Mouse (Mus musculus): Measurements from ENCODE around the gene Gm9887. TPM values are rescaled to one million over a fixed set of nuclear protein-coding genes. Genes with fewer than 3 reads are reported as not detected.

The Gm9887 gene
- total and polyA plus RNA-seq, 3 experiments = 1.7 to 4.9 TPM; not detected in 1

GRCm38 (mm10) chr12:69390000-69390698 lies 17.9 kb upstream of the Gm9887 start:
- peak overlapping the region; percentile 50; the same call in 1 of the 2 replicates for H3K27ac ChIP-seq (ENCODE audit: control insufficient read depth, low read depth, low read length)
- H3K79me2 ChIP-seq (ENCODE audit: control insufficient read depth, insufficient read depth, low read length, poor library complexity) = no peaks in the 10 kb centered on the region
- H3K9me3 ChIP-seq (replicated peaks; ENCODE audit: insufficient read depth, low read length) = no peaks in the 10 kb centered on the region
- peak overlapping the region; percentile 1 to 15 for H3K4me3 ChIP-seq (ENCODE audit: control insufficient read depth in 1 of 2, insufficient read depth in 1 of 2, low read depth in 2 of 2, low read length in 2 of 2)
- TF ChIP-seq CHD1 (IDR thresholded peaks at IDR 0.05; ENCODE audit: low read depth, low read length) (no peak), NELFE (IDR thresholded peaks at IDR 0.05; ENCODE audit: low read depth, low read length) (no peak), JUND (IDR thresholded peaks at IDR 0.05; ENCODE audit: low read depth, low read length) (no peak), ZNF384 (IDR thresholded peaks at IDR 0.05; ENCODE audit: low read depth, low read length) (no peak), E2F4 (IDR thresholded peaks at IDR 0.05; ENCODE audit: borderline replicate concordance, low read depth, low read length) (no peak), RAD21 (IDR thresholded peaks at IDR 0.05; ENCODE audit: low read depth, low read length) (no peak), EP300 (IDR thresholded peaks at IDR 0.05; ENCODE audit: low read depth in 1 of 2, low read length in 2 of 2) (no peak), POLR2AphosphoS5 (IDR thresholded peaks at IDR 0.05; ENCODE audit: borderline replicate concordance, low read depth, low read length) (no peak)
- H3K4me1 ChIP-seq (ENCODE audit: control insufficient read depth in 1 of 2, insufficient read depth in 2 of 2, low read length in 2 of 2) = peaks cover 7 to 31% of the 10 kb centered on the region in 2 experiments
- H3K36me3 ChIP-seq (ENCODE audit: control insufficient read depth in 1 of 2, insufficient read depth in 2 of 2, low read length in 2 of 2) = peaks cover 0 to 27% of the 10 kb centered on the region in 2 experiments; a peak in 2 of 4 replicates
- no peaks in the 10 kb centered on the region for H3K27me3 ChIP-seq (ENCODE audit: control insufficient read depth in 1 of 2, insufficient read depth in 2 of 2, low read length in 2 of 2)
- 0 out of 2 replicates have a peak overlapping the region, but pooled peaks have one; percentile 13 for H3K9ac ChIP-seq (ENCODE audit: control insufficient read depth, low read depth, low read length, poor library complexity, severe bottlenecking)
- DNase-seq (ENCODE audit: low read depth, low spot score) = no peak

- TF ChIP-seq JUND (IDR thresholded peaks at IDR 0.05; ENCODE audit: low read depth, low read length) (no peak), MYB (IDR thresholded peaks at IDR 0.05; ENCODE audit: low read depth, low read length) (peak; percentile 67; the same call in 1 of the 2 replicates), GATA1 (IDR thresholded peaks at IDR 0.05; ENCODE audit: low read depth, low read length) (peak; percentile 85), ZMIZ1 (IDR thresholded peaks at IDR 0.05; ENCODE audit: low read depth, low read length) (no peak), MAZ (IDR thresholded peaks at IDR 0.05; ENCODE audit: low read depth, low read length) (no peak), TBP (IDR thresholded peaks at IDR 0.05; ENCODE audit: low read depth, low read length) (peak; percentile 9; the same call in 1 of the 2 replicates), ZNF384 (IDR thresholded peaks at IDR 0.05; ENCODE audit: low read depth, low read length) (peak; percentile 93), TAL1 (IDR thresholded peaks at IDR 0.05; ENCODE audit: low read length) (0 out of 2 replicates have a peak, but pooled peaks have one; percentile 15), RCOR1 (IDR thresholded peaks at IDR 0.05; ENCODE audit: low read depth, low read length) (peak; percentile 67), USF1 (IDR thresholded peaks at IDR 0.05; ENCODE audit: low read depth, low read length) (no peak), ETS1 (IDR thresholded peaks at IDR 0.05; ENCODE audit: low read depth, low read length) (peak; percentile 71), EP300 (IDR thresholded peaks at IDR 0.05; ENCODE audit: low read depth in 1 of 2, low read length in 2 of 2) (peak; percentile 87 to 89), SIN3A (IDR thresholded peaks at IDR 0.05; ENCODE audit: low read length) (peak; percentile 85), MYC (IDR thresholded peaks at IDR 0.05; ENCODE audit: low read depth, low read length) (no peak), NELFE (IDR thresholded peaks at IDR 0.05; ENCODE audit: low read depth, low read length) (no peak), TCF12 (IDR thresholded peaks at IDR 0.05; ENCODE audit: low read depth, low read length) (peak; percentile 59), GABPA (IDR thresholded peaks at IDR 0.05; ENCODE audit: low read depth, low read length) (no peak)
- Histone ChIP-seq H3K9me3 (replicated peaks; ENCODE audit: insufficient read depth, low read length) (no peaks in the 10 kb centered on the region), H3K27me3 (ENCODE audit: control insufficient read depth in 1 of 2, insufficient read depth in 2 of 2, low read length in 2 of 2) (no peaks in the 10 kb centered on the region), H3K9ac (ENCODE audit: control insufficient read depth, low read depth, low read length, poor library complexity, severe bottlenecking) (peak overlapping the region; percentile 45), H3K36me3 (ENCODE audit: control insufficient read depth in 1 of 2, insufficient read depth in 2 of 2, low read length in 2 of 2) (peaks cover 0 to 31% of the 10 kb centered on the region in 2 experiments; a peak in 2 of 4 replicates), H3K79me2 (ENCODE audit: control insufficient read depth, insufficient read depth, low read length, poor library complexity) (no peaks in the 10 kb centered on the region), H3K4me1 (ENCODE audit: control insufficient read depth in 1 of 2, insufficient read depth in 2 of 2, low read length in 2 of 2) (peaks cover 7 to 36% of the 10 kb centered on the region in 2 experiments), H3K4me3 (ENCODE audit: control insufficient read depth in 1 of 2, insufficient read depth in 1 of 2, low read depth in 2 of 2, low read length in 2 of 2) (peak overlapping the region; percentile 14 to 30), H3K27ac (ENCODE audit: control insufficient read depth, low read depth, low read length) (peak overlapping the region; percentile 95)
- peak; percentile 75 for DNase-seq (ENCODE audit: low read depth, low spot score)
Measured at GRCm38 (mm10) chr12:69389273-69389938, 17.1 kb upstream of the Gm9887 start.

Measured in MEL (cell line).